Mouse (Mus musculus) forelimb bud, embryonic 11.5 days (tissue): ENCODE results near the gene Gnaq.

Experiments used
- DNase-seq: peaks from one replicate; pipeline ENCODE4 v3.0.0-alpha.2; 2012; ENCODE audit warnings: low read depth, low spot score

The Gnaq gene

GRCm38 (mm10) chr19:16315525-16315924, 182.9 kb downstream of the Gnaq start:
- no peak for DNase-seq

GRCm38 (mm10) chr19:16318128-16318811, 185.6 kb downstream of the Gnaq start:
- DNase-seq, result no peak

GRCm38 (mm10) chr19:16319986-16320385, 187.4 kb downstream of the Gnaq start:
- no peak for DNase-seq

GRCm38 (mm10) chr19:16322986-16323385, 190.4 kb downstream of the Gnaq start:
- DNase-seq, result no peak

GRCm38 (mm10) chr19:16324239-16324638, 191.6 kb downstream of the Gnaq start:
- no peak for DNase-seq

GRCm38 (mm10) chr19:16325911-16326310, 193.3 kb downstream of the Gnaq start:
- no peak for DNase-seq

- no peak for DNase-seq
Measured at GRCm38 (mm10) chr19:16327401-16328073, 194.9 kb downstream of the Gnaq start.

- DNase-seq, result no peak
Measured at GRCm38 (mm10) chr19:16328074-16328850, 195.6 kb downstream of the Gnaq start.

GRCm38 (mm10) chr19:16329056-16329455, 196.4 kb downstream of the Gnaq start:
- no peak for DNase-seq

GRCm38 (mm10) chr19:16329648-16330047, 197.0 kb downstream of the Gnaq start:
- DNase-seq, result no peak

GRCm38 (mm10) chr19:16330161-16330560, 197.5 kb downstream of the Gnaq start:
- DNase-seq, result no peak

GRCm38 (mm10) chr19:16331047-16331446, 198.4 kb downstream of the Gnaq start:
- no peak for DNase-seq

GRCm38 (mm10) chr19:16337866-16338530, 205.4 kb downstream of the Gnaq start:
- DNase-seq, result no peak

GRCm38 (mm10) chr19:16339954-16340586, 207.4 kb downstream of the Gnaq start:
- DNase-seq, result no peak

GRCm38 (mm10) chr19:16342702-16343101, 210.1 kb downstream of the Gnaq start:
- DNase-seq, result no peak

- no peak for DNase-seq
Measured at GRCm38 (mm10) chr19:16345516-16345915, 212.9 kb downstream of the Gnaq start.

GRCm38 (mm10) chr19:16347037-16347436, 214.4 kb downstream of the Gnaq start:
- DNase-seq, result no peak

GRCm38 (mm10) chr19:16353701-16354136, 221.1 kb downstream of the Gnaq start:
- DNase-seq, result peak; percentile 37

GRCm38 (mm10) chr19:16358148-16358547, 225.5 kb downstream of the Gnaq start:
- no peak for DNase-seq

- no peak for DNase-seq
Measured at GRCm38 (mm10) chr19:16358905-16359304, 226.3 kb downstream of the Gnaq start.

- no peak for DNase-seq
Measured at GRCm38 (mm10) chr19:16366465-16367063, 233.9 kb downstream of the Gnaq start.
